Comparison of ENCODE assay signal across 8 mouse cellular contexts in the genomic region with DNA sequence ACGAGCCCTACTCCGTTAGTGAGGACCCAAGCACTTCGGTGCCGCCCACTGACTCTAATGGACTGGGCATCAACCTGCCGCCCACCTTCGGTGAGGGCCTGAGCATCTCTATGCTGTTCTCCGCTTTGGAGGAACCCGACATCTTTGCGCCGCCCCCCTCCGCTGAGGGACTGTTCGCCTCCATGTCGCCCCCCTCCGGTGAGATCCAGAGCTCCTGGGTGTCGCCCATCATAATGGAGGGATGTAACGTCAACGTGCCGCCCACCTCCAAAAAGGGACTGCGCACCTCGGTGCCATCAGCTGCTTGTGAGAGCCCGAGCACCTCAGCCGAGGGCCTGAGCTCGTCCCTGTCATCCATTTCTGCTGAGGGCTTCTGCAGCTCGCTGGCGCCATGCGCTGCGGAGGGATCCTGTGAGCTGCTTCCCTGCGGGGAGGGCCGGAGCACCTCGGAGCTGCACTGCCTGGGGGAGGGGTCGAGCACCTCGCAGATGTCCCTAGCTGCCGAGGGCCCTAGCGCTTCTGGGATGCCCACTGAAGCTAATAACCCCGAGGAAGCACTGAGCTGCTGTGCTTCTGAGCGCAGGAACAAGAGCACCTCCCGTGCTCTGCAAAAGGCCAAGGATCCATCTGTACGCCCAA. TPM values are rescaled to one million over a fixed set of nuclear protein-coding genes. Genes with fewer than 3 reads are reported as not detected.
DNase-seq lines count a peak whose midpoint lies in the region; ATAC-seq lines count a peak whose summit lies in the region.

No protein-coding gene starts in this region.

- intact Hi-C loops in gastrocnemius, postnatal 14 days (cut with DNase I; ENCODE audit: low total_unique reads): no loop called here

- ATAC-seq in inflammation-experienced regulatory T-cells, adult 6 months: peak; percentile 81
- ATAC-seq in megakaryocyte, adult 5-6 weeks (ENCODE audit: poor library complexity, severe bottlenecking): peak; percentile 87

- peak; percentile 50 to 64 for DNase-seq in adrenal gland, adult 18-20 months (ENCODE audit: low spot score in 2 of 2)
- peak; percentile 78 for DNase-seq in embryo, embryonic 10.5 days (ENCODE audit: low spot score)
- peak; percentile 73 for DNase-seq in gastrocnemius, postnatal 14 days
- DNase-seq in left cerebral cortex, adult 9 months (ENCODE audit: low spot score in 2 of 2): peak; percentile 44 to 82
- DNase-seq in right cerebral cortex, adult 2 months (ENCODE audit: low spot score in 2 of 2): peak; percentile 81 to 83
- peak; percentile 64 for DNase-seq in urinary bladder, postnatal 14 days (ENCODE audit: low spot score)

RNA-seq across cellular contexts. Expression of gene Magee1, which starts 1.2 kb away (rescaled TPM):
- 10 to 100 TPM; 15.0 to 15.1 TPM for total RNA-seq in adrenal gland, adult 18-20 months (2021)
- total RNA-seq in gastrocnemius, postnatal 14 days (2021): 1 to 10 TPM; 2.4 to 3.6 TPM
- 1 to 10 TPM; 2.4 to 3.8 (median 3.7) TPM for polyA plus RNA-seq in inflammation-experienced regulatory T-cells, adult 6 months (2017; shearing (Covaris generic))
- total RNA-seq in megakaryocyte, adult 5-6 weeks (2015): 1.3 and 1.4 TPM in 2 replicates
- total RNA-seq in megakaryocyte, adult 5-6 weeks (2017): 0.95 and 2.4 TPM in 2 replicates

RNA-seq across cellular contexts. Expression of gene Pbdc1, which starts 41.8 kb away (rescaled TPM):
- 10 to 100 TPM; 16.3 to 17.0 TPM for total RNA-seq in adrenal gland, adult 18-20 months (2021)
- 1 to 10 TPM; 6.6 to 8.7 TPM for total RNA-seq in gastrocnemius, postnatal 14 days (2021)
- polyA plus RNA-seq in inflammation-experienced regulatory T-cells, adult 6 months (2017; shearing (Covaris generic)): 10 to 100 TPM; 33.0 to 47.3 (median 34.7) TPM
- total RNA-seq in megakaryocyte, adult 5-6 weeks (2015): 25.5 and 28.2 TPM in 2 replicates
- total RNA-seq in megakaryocyte, adult 5-6 weeks (2017): 29.4 and 34.5 TPM in 2 replicates

Comparison
In these comparisons a context has a peak if more than half of its experiments do, and no peak if none do; other contexts are left out.
1. Peak in every context shown above with its lines: DNase-seq and ATAC-seq.